Mouse (Mus musculus): ENCODE results near the gene Radil. TPM values are rescaled to one million over a fixed set of nuclear protein-coding genes. Genes with fewer than 3 reads are reported as not detected.
A peak's percentile ranks its signal among the peaks of the same experiment; 100 is the strongest.

Gene Radil
- polyA plus RNA-seq, 1 experiment, result 78.0 TPM

DNA sequence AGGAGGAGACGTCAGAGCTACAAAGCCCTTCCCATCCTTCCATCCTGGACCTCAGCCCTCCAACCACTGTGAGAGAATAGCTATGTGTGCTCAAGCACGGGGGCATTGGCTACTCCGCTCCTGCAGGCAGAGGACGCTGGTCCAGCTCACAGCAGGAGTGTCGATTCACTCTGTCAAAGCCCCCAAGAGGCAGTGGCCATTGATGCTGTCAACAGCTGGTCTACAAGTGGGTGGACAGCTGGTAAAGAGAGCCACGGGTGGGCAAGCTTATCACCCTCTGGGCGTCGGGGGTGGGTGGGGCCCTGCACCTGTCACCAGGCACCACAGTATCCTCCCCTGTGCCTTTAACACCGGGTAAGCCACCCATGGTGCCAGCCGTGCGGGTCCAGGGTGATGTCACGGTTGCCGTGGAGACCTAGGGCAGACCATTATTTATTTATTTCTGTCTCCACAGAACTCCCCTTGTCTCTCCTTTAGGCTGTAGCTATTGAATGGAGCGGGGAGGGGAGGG lies 32.8 kb upstream of the Radil start:
- no peaks in the 10 kb centered on the region for H3K27me3 ChIP-seq (ENCODE audit: control insufficient read depth, insufficient read depth, low read length, poor library complexity, severe bottlenecking)
- H3K9ac ChIP-seq (ENCODE audit: low read depth, poor library complexity, severe bottlenecking), result no peak overlapping the region
- H3K27ac ChIP-seq (ENCODE audit: insufficient read depth, low read length), result no peak overlapping the region
- no peak overlapping the region for H3K4me3 ChIP-seq (ENCODE audit: low read depth, low read length)
- no peak for TF ChIP-seq CTCF (IDR thresholded peaks at IDR 0.05; ENCODE audit: low read depth, low read length)
- TF ChIP-seq EP300 (IDR thresholded peaks at IDR 0.05; ENCODE audit: insufficient read depth, low read depth, low read length), result no peak
- TF ChIP-seq POLR2A (IDR thresholded peaks at IDR 0.05; ENCODE audit: insufficient read depth, low read length), result no peak
- H3K4me1 ChIP-seq (ENCODE audit: control insufficient read depth, insufficient read depth, low read length), result no peaks in the 10 kb centered on the region
- H3K36me3 ChIP-seq (ENCODE audit: control insufficient read depth, insufficient read depth, low read length, poor library complexity, severe bottlenecking), result no peaks in the 10 kb centered on the region
- H3K9me3 ChIP-seq (replicated peaks; ENCODE audit: control insufficient read depth, insufficient read depth, low read length, poor library complexity, severe bottlenecking), result no peaks in the 10 kb centered on the region

DNA sequence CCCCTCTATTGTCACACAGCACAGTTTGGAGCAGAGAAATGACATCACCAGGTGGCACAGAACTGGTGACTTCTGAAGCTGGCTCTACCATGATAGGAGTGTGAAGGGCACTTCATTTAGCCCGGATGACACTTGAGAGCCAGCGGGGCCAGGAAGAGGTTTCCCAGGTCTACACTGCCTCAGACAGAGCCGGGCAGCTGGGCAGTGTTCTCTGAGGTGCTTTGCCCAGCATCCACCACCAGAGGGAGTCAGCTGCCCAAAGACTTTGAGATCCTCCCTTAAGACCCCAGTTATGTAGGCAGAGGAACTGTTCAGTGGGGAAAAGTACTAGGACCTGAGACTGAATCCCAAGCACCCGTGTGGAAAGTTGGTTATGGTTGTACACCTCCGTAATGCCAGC lies 30.6 kb upstream of the Radil start:
- TF ChIP-seq POLR2A (IDR thresholded peaks at IDR 0.05; ENCODE audit: insufficient read depth, low read length) (no peak), CTCF (IDR thresholded peaks at IDR 0.05; ENCODE audit: low read depth, low read length) (peak; percentile 82)
- no peak overlapping the region for H3K27ac ChIP-seq (ENCODE audit: insufficient read depth, low read length)

DNA sequence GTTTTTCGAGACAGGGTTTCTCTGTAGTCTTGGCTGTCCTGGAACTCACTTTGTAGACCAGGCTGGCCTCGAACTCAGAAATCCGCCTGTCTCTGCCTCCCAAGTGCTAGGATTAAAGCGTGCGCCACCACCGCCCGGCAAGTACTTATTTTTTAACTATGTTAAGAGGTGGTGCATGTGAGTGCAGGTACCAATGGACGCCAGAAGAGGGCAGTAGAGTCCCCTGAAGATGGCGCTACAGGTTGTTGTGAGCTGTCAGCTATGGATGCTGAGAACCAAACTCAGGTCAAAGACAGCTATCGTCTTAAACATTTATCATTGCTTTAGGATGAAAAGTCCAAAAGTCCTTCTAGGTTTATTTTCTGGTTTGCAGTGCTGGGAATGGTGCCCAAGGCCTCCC lies 27.3 kb upstream of the Radil start:
- no peaks in the 10 kb centered on the region for H3K9me3 ChIP-seq (replicated peaks; ENCODE audit: control insufficient read depth, insufficient read depth, low read length, poor library complexity, severe bottlenecking)
- TF ChIP-seq CTCF (IDR thresholded peaks at IDR 0.05; ENCODE audit: low read depth, low read length), result peak; percentile 46
- no peak for TF ChIP-seq POLR2A (IDR thresholded peaks at IDR 0.05; ENCODE audit: insufficient read depth, low read length)
- no peak for TF ChIP-seq EP300 (IDR thresholded peaks at IDR 0.05; ENCODE audit: insufficient read depth, low read depth, low read length)
- no peaks in the 10 kb centered on the region for H3K4me1 ChIP-seq (ENCODE audit: control insufficient read depth, insufficient read depth, low read length)
- H3K27ac ChIP-seq (ENCODE audit: insufficient read depth, low read length), result no peak overlapping the region
- H3K9ac ChIP-seq (ENCODE audit: low read depth, poor library complexity, severe bottlenecking), result no peak overlapping the region
- no peaks in the 10 kb centered on the region for H3K27me3 ChIP-seq (ENCODE audit: control insufficient read depth, insufficient read depth, low read length, poor library complexity, severe bottlenecking)
- H3K36me3 ChIP-seq (ENCODE audit: control insufficient read depth, insufficient read depth, low read length, poor library complexity, severe bottlenecking), result no peaks in the 10 kb centered on the region
- no peak overlapping the region for H3K4me3 ChIP-seq (ENCODE audit: low read depth, low read length)

More for the DNA sequence above, 30.6 kb upstream of the Radil start:
- no peaks in the 10 kb centered on the region for H3K36me3 ChIP-seq (ENCODE audit: control insufficient read depth, insufficient read depth, low read length, poor library complexity, severe bottlenecking)
- no peak overlapping the region for H3K9ac ChIP-seq (ENCODE audit: low read depth, poor library complexity, severe bottlenecking)
- no peaks in the 10 kb centered on the region for H3K4me1 ChIP-seq (ENCODE audit: control insufficient read depth, insufficient read depth, low read length)
- H3K27me3 ChIP-seq (ENCODE audit: control insufficient read depth, insufficient read depth, low read length, poor library complexity, severe bottlenecking), result no peaks in the 10 kb centered on the region
- H3K4me3 ChIP-seq (ENCODE audit: low read depth, low read length), result no peak overlapping the region
- no peaks in the 10 kb centered on the region for H3K9me3 ChIP-seq (replicated peaks; ENCODE audit: control insufficient read depth, insufficient read depth, low read length, poor library complexity, severe bottlenecking)

DNA sequence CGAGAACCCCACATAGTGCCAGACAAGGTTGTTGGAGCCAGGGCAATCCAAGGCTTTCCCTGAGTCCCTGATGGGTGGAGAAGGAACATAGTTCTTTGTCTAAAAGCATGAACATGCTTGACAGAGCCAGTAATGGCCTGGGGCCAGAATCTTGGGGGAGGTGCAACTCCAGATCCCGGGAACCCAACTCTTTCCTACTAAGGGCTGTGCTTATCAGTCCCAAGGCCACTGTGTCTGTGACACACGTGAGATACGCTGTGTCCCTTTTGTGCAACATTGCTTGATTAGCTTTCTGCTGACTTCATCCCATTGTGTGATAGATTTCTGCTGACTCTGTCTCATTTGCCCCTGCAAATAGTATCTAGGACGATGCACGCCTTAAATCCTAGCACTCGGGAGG lies 25.9 kb upstream of the Radil start:
- Histone ChIP-seq H3K27ac (ENCODE audit: insufficient read depth, low read length) (no peak overlapping the region), H3K36me3 (ENCODE audit: control insufficient read depth, insufficient read depth, low read length, poor library complexity, severe bottlenecking) (no peaks in the 10 kb centered on the region), H3K27me3 (ENCODE audit: control insufficient read depth, insufficient read depth, low read length, poor library complexity, severe bottlenecking) (no peaks in the 10 kb centered on the region), H3K9me3 (replicated peaks; ENCODE audit: control insufficient read depth, insufficient read depth, low read length, poor library complexity, severe bottlenecking) (no peaks in the 10 kb centered on the region), H3K4me3 (ENCODE audit: low read depth, low read length) (no peak overlapping the region), H3K4me1 (ENCODE audit: control insufficient read depth, insufficient read depth, low read length) (no peaks in the 10 kb centered on the region), H3K9ac (ENCODE audit: low read depth, poor library complexity, severe bottlenecking) (no peak overlapping the region)
- TF ChIP-seq POLR2A (IDR thresholded peaks at IDR 0.05; ENCODE audit: insufficient read depth, low read length), result no peak
- TF ChIP-seq CTCF (IDR thresholded peaks at IDR 0.05; ENCODE audit: low read depth, low read length), result no peak
- no peak for TF ChIP-seq EP300 (IDR thresholded peaks at IDR 0.05; ENCODE audit: insufficient read depth, low read depth, low read length)

DNA sequence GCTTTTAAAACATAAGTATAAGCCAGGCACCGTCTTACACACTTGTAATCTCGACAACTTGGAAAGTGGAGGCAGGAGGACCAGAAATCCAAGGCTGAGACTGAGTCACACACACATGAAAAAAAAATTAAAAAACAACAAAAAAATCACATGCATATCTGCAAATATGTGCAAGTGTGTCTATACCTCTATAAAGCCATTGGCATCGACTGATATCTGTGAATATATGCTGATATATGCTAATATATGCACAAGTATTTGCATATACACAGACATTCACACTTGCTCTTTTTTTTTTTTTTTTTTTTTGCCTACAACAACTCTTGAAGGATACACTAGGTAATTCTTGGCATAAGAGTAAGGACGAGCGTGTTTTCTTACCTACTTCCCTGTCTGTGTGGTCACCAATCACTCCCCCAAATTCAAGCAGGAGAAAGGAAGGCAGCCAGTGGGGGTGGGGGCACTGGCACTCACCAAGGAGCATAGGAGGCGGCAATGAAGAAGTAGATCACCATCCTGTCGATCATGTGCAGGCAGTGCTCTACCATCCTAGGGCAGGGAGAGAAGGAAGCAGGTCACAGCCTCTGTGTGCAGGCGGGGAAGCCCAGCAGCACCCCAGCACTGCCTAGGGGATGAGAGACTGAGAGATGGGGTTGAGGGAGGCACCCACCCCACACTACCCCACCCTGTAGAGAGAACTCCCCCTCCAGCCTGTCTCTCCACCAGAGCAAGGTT lies 23.6 kb upstream of the Radil start:
- H3K9me3 ChIP-seq (replicated peaks; ENCODE audit: control insufficient read depth, insufficient read depth, low read length, poor library complexity, severe bottlenecking), result no peaks in the 10 kb centered on the region
- H3K9ac ChIP-seq (ENCODE audit: low read depth, poor library complexity, severe bottlenecking), result no peak overlapping the region
- no peaks in the 10 kb centered on the region for H3K4me1 ChIP-seq (ENCODE audit: control insufficient read depth, insufficient read depth, low read length)
- H3K27me3 ChIP-seq (ENCODE audit: control insufficient read depth, insufficient read depth, low read length, poor library complexity, severe bottlenecking), result no peaks in the 10 kb centered on the region
- no peak overlapping the region for H3K4me3 ChIP-seq (ENCODE audit: low read depth, low read length)
- H3K36me3 ChIP-seq (ENCODE audit: control insufficient read depth, insufficient read depth, low read length, poor library complexity, severe bottlenecking), result no peaks in the 10 kb centered on the region
- no peak for TF ChIP-seq POLR2A (IDR thresholded peaks at IDR 0.05; ENCODE audit: insufficient read depth, low read length)
- TF ChIP-seq CTCF (IDR thresholded peaks at IDR 0.05; ENCODE audit: low read depth, low read length), result no peak
- TF ChIP-seq EP300 (IDR thresholded peaks at IDR 0.05; ENCODE audit: insufficient read depth, low read depth, low read length), result no peak
- H3K27ac ChIP-seq (ENCODE audit: insufficient read depth, low read length), result no peak overlapping the region

DNA sequence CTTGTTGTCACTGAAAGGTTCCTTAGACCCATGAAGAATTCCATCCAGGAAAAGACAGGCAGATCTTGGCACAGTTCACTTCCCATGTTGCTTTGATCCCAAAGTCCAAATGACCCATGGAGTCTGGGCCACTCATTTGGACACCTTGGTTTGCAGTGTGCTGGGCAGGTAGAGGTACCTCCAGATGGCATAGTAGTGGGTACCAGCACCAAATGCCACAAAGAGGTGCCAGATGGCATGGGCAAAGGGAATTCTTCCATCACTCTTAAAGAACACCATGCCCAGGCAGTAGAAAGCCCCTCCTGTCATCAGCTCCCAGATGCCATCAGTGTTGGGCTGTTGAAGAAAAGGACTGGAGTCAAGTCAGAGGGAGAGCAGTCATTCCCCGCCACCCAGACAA lies 13.7 kb upstream of the Radil start:
- peaks cover 3% of the 10 kb centered on the region for H3K4me1 ChIP-seq (ENCODE audit: control insufficient read depth, insufficient read depth, low read length)
- TF ChIP-seq EP300 (IDR thresholded peaks at IDR 0.05; ENCODE audit: insufficient read depth, low read depth, low read length), result no peak
- no peaks in the 10 kb centered on the region for H3K36me3 ChIP-seq (ENCODE audit: control insufficient read depth, insufficient read depth, low read length, poor library complexity, severe bottlenecking)
- H3K27me3 ChIP-seq (ENCODE audit: control insufficient read depth, insufficient read depth, low read length, poor library complexity, severe bottlenecking), result no peaks in the 10 kb centered on the region
- no peak overlapping the region for H3K27ac ChIP-seq (ENCODE audit: insufficient read depth, low read length)
- H3K9me3 ChIP-seq (replicated peaks; ENCODE audit: control insufficient read depth, insufficient read depth, low read length, poor library complexity, severe bottlenecking), result no peaks in the 10 kb centered on the region
- no peak overlapping the region for H3K9ac ChIP-seq (ENCODE audit: low read depth, poor library complexity, severe bottlenecking)
- H3K4me3 ChIP-seq (ENCODE audit: low read depth, low read length), result no peak overlapping the region
